Mouse (Mus musculus) frontal cortex, postnatal 10 days (tissue): Measurements from ENCODE around the gene Rdh7.
"Not testable (repeated sequence)": the region's sequence is repeated elsewhere in the genome, so short reads cannot be mapped to it uniquely, and the experiment has no call there.

Experiments
- DNase-seq, 2 experiments: peaks; one replicate each; pipeline ENCODE4 v3.0.0; 2022; ENCODE audit warnings: low spot score in 2 of 2, mixed read lengths in 1 of 2

Gene Rdh7

GRCm38 (mm10) chr10:127893163-127894022 is 4.8 kb upstream of the Rdh7 start:
- not testable (repeated sequence) for DNase-seq

GRCm38 (mm10) chr10:127891481-127891880 is 2.9 kb upstream of the Rdh7 start:
- DNase-seq, result no peak

- DNase-seq, result no peak
Observed at GRCm38 (mm10) chr10:127886971-127887370, 1.6 kb downstream of the Rdh7 start.

GRCm38 (mm10) chr10:127886551-127886950 is 2.1 kb downstream of the Rdh7 start:
- DNase-seq, result no peak

GRCm38 (mm10) chr10:127881041-127881440 is 7.6 kb downstream of the Rdh7 start:
- DNase-seq, result no peak

GRCm38 (mm10) chr10:127879155-127879688 is 9.4 kb downstream of the Rdh7 start:
- no peak for DNase-seq

- no peak for DNase-seq
Observed at GRCm38 (mm10) chr10:127878262-127879057, 10.2 kb downstream of the Rdh7 start.

- DNase-seq, result no peak
Observed at GRCm38 (mm10) chr10:127877681-127878080, 10.9 kb downstream of the Rdh7 start.

- DNase-seq, result no peak
Observed at GRCm38 (mm10) chr10:127872484-127872883, 16.1 kb downstream of the Rdh7 start.

GRCm38 (mm10) chr10:127866232-127866631 is 22.4 kb downstream of the Rdh7 start, which contains the start of gene Rdh16f2:
TSS of gene Rdh16f2 (plus strand) at chr10:127866474.
- DNase-seq, result no peak

GRCm38 (mm10) chr10:127864931-127865330 is 23.7 kb downstream of the Rdh7 start:
- DNase-seq, result no peak

- DNase-seq, result no peak
Observed at GRCm38 (mm10) chr10:127856376-127856775, 32.2 kb downstream of the Rdh7 start.

- DNase-seq, result no peak
Observed at GRCm38 (mm10) chr10:127849628-127850027, 39.0 kb downstream of the Rdh7 start, which contains the start of gene Rdh19. TSS of gene Rdh19 (plus strand) at chr10:127849928.

- no peak for DNase-seq
Observed at GRCm38 (mm10) chr10:127848089-127848488, 40.5 kb downstream of the Rdh7 start.

- DNase-seq, result not testable (repeated sequence)
Observed at GRCm38 (mm10) chr10:127845945-127846344, 42.7 kb downstream of the Rdh7 start.

GRCm38 (mm10) chr10:127840776-127841175 is 47.8 kb downstream of the Rdh7 start:
- no peak for DNase-seq

GRCm38 (mm10) chr10:127838539-127838938 is 50.1 kb downstream of the Rdh7 start:
- DNase-seq, result no peak

GRCm38 (mm10) chr10:127837793-127838192 is 50.8 kb downstream of the Rdh7 start:
- not testable (repeated sequence) for DNase-seq

- no peak for DNase-seq
Observed at GRCm38 (mm10) chr10:127835292-127835691, 53.3 kb downstream of the Rdh7 start.

- not testable (repeated sequence) for DNase-seq
Observed at GRCm38 (mm10) chr10:127834186-127834585, 54.4 kb downstream of the Rdh7 start.
